Mouse (Mus musculus) MEL (cell line): ENCODE data around the gene Arnt2. TPM values are rescaled to one million over a fixed set of nuclear protein-coding genes. Genes with fewer than 3 reads are reported as not detected.

Experiments
- DNase-seq: peaks from one replicate; pipeline ENCODE4 v3.0.0; 2011; ENCODE audit warnings: low read depth, low spot score
- H3K27ac ChIP-seq: 2 replicates; pipeline ENCODE4 v1.5.1; 2012; ENCODE audit warnings: low read depth, mild to moderate bottlenecking, control low read depth, low read length, moderate library complexity; ENCODE audit not compliant: control insufficient read depth
- H3K27me3 ChIP-seq, 2 experiments: fragments of 150-350 bp in 1 of 2; sonication (generic) in 1 of 2; 2 replicates each; pipeline ENCODE4 v1.6.1; 2012; ENCODE audit warnings: low read length in 2 of 2, mild to moderate bottlenecking in 2 of 2, improper control_type of control experiment in 1 of 2, moderate library complexity in 1 of 2; ENCODE audit not compliant: insufficient read depth in 2 of 2, control insufficient read depth in 1 of 2
- H3K36me3 ChIP-seq, 2 experiments: 2 replicates each; pipeline ENCODE4 v1.6.1; 2012 to 2014; ENCODE audit warnings: low read length in 2 of 2, improper control_type of control experiment in 1 of 2, inconsistent platforms in 1 of 2, mild to moderate bottlenecking in 1 of 2; ENCODE audit not compliant: insufficient read depth in 2 of 2, control insufficient read depth in 1 of 2
- H3K4me1 ChIP-seq, 2 experiments: fragments of 150-350 bp in 1 of 2; sonication (generic) in 1 of 2; 2 replicates each; pipeline ENCODE4 v1.6.1; 2012; ENCODE audit warnings: low read length in 2 of 2, improper control_type of control experiment in 1 of 2, mild to moderate bottlenecking in 1 of 2; ENCODE audit not compliant: insufficient read depth in 2 of 2, control insufficient read depth in 1 of 2
- H3K4me3 ChIP-seq, 2 experiments: fragments of 150-350 bp in 1 of 2; sonication (generic) in 1 of 2; 2 replicates each; pipeline ENCODE4 v1.5.1; 2012; ENCODE audit warnings: low read depth in 2 of 2, low read length in 2 of 2, mild to moderate bottlenecking in 2 of 2, moderate library complexity in 2 of 2, control low read depth in 1 of 2, improper control_type of control experiment in 1 of 2; ENCODE audit not compliant: control insufficient read depth in 1 of 2, insufficient read depth in 1 of 2
- H3K79me2 ChIP-seq: 2 replicates; pipeline ENCODE4 v1.6.1; 2012; ENCODE audit warnings: mild to moderate bottlenecking, low read length, moderate library complexity; ENCODE audit not compliant: control insufficient read depth, poor library complexity, insufficient read depth
- H3K9ac ChIP-seq: 2 replicates; pipeline ENCODE4 v1.6.1; 2012; ENCODE audit warnings: low read depth, mild to moderate bottlenecking, control low read depth, low read length, moderate library complexity; ENCODE audit not compliant: control insufficient read depth, poor library complexity, severe bottlenecking
- H3K9me3 ChIP-seq: fragments of 150-350 bp; sonication (generic); replicated peaks from 2 replicates; pipeline ENCODE4 v1.6.1; 2012; ENCODE audit warnings: mild to moderate bottlenecking, low read length, improper control_type of control experiment, moderate library complexity; ENCODE audit not compliant: insufficient read depth
- BHLHE40 ChIP-seq: IDR thresholded peaks from 2 replicates; pipeline ENCODE4 v1.6.1; 2012; ENCODE audit warnings: low read depth, mild to moderate bottlenecking, inconsistent platforms, low read length, improper control_type of control experiment, borderline replicate concordance
- CHD2 ChIP-seq: IDR thresholded peaks from 2 replicates; pipeline ENCODE4 v1.6.1; 2011; ENCODE audit warnings: low read length, improper control_type of control experiment
- CTCF ChIP-seq, 3 experiments: IDR thresholded peaks in 2 of 3; conservative IDR thresholded peaks in 1 of 3; 2 replicates each; pipeline ENCODE4 v1.5.1; 2011 to 2012; ENCODE audit warnings: low read length in 3 of 3, low read depth in 2 of 3, mild to moderate bottlenecking in 2 of 3, improper control_type of control experiment in 1 of 3, inconsistent platforms in 1 of 3, mixed read lengths in 1 of 3, moderate library complexity in 1 of 3; ENCODE audit not compliant: control insufficient read depth in 1 of 3, insufficient read depth in 1 of 3, poor library complexity in 1 of 3, severe bottlenecking in 1 of 3
- E2F4 ChIP-seq: IDR thresholded peaks from 2 replicates; pipeline ENCODE4 v1.6.1; 2011; ENCODE audit warnings: low read depth, low read length, improper control_type of control experiment, borderline replicate concordance
- ELF1 ChIP-seq: IDR thresholded peaks from 2 replicates; pipeline ENCODE4 v1.6.1; 2014; ENCODE audit warnings: low read depth, mild to moderate bottlenecking, inconsistent platforms, low read length, improper control_type of control experiment, moderate library complexity
- ETS1 ChIP-seq: IDR thresholded peaks from 2 replicates; pipeline ENCODE4 v1.6.1; 2012; ENCODE audit warnings: low read depth, mild to moderate bottlenecking, inconsistent platforms, low read length, improper control_type of control experiment, moderate library complexity
- GABPA ChIP-seq: IDR thresholded peaks from 2 replicates; pipeline ENCODE4 v1.6.1; 2012; ENCODE audit warnings: low read depth, mild to moderate bottlenecking, inconsistent platforms, low read length, improper control_type of control experiment, moderate library complexity
- JUND ChIP-seq: IDR thresholded peaks from 2 replicates; pipeline ENCODE4 v1.6.1; 2011; ENCODE audit warnings: low read depth, mild to moderate bottlenecking, improper control_type of control experiment, low read length
- MAFK ChIP-seq: IDR thresholded peaks from 2 replicates; pipeline ENCODE4 v1.6.1; 2011; ENCODE audit warnings: low read depth, mild to moderate bottlenecking, low read length, improper control_type of control experiment, borderline replicate concordance
- MAX ChIP-seq: IDR thresholded peaks from 2 replicates; pipeline ENCODE4 v1.6.1; 2011; ENCODE audit warnings: low read length, improper control_type of control experiment
- MAZ ChIP-seq: IDR thresholded peaks from 2 replicates; pipeline ENCODE4 v1.6.1; 2012; ENCODE audit warnings: low read depth, mild to moderate bottlenecking, inconsistent platforms, low read length, improper control_type of control experiment
- MXI1 ChIP-seq: IDR thresholded peaks from 2 replicates; pipeline ENCODE4 v1.6.1; 2011; ENCODE audit warnings: mild to moderate bottlenecking, low read depth, low read length, improper control_type of control experiment
- MYB ChIP-seq: IDR thresholded peaks from 2 replicates; pipeline ENCODE4 v1.6.1; 2011; ENCODE audit warnings: mild to moderate bottlenecking, low read depth, low read length, improper control_type of control experiment
- MYC ChIP-seq: IDR thresholded peaks from 2 replicates; pipeline ENCODE4 v1.6.1; 2011; ENCODE audit warnings: low read depth, mild to moderate bottlenecking, low read length, improper control_type of control experiment, moderate library complexity
- NELFE ChIP-seq: IDR thresholded peaks from 2 replicates; pipeline ENCODE4 v1.6.1; 2011; ENCODE audit warnings: low read depth, low read length, improper control_type of control experiment
- NRF1 ChIP-seq: IDR thresholded peaks from 2 replicates; pipeline ENCODE4 v1.6.1; 2014; ENCODE audit warnings: low read depth, mild to moderate bottlenecking, inconsistent platforms, low read length, improper control_type of control experiment, moderate library complexity; ENCODE audit not compliant: poor library complexity, insufficient read depth, severe bottlenecking
- RAD21 ChIP-seq: IDR thresholded peaks from 2 replicates; pipeline ENCODE4 v1.6.1; 2011; ENCODE audit warnings: mild to moderate bottlenecking, low read depth, low read length, improper control_type of control experiment
- RCOR1 ChIP-seq: IDR thresholded peaks from 2 replicates; pipeline ENCODE4 v1.6.1; 2012; ENCODE audit warnings: low read depth, mild to moderate bottlenecking, inconsistent platforms, low read length, improper control_type of control experiment
- TAL1 ChIP-seq: IDR thresholded peaks from 2 replicates; pipeline ENCODE4 v1.6.1; 2012; ENCODE audit warnings: mild to moderate bottlenecking, inconsistent platforms, low read length, moderate library complexity, mixed read lengths
- TCF12 ChIP-seq: IDR thresholded peaks from 2 replicates; pipeline ENCODE4 v1.6.1; 2014; ENCODE audit warnings: low read depth, mild to moderate bottlenecking, inconsistent platforms, low read length, improper control_type of control experiment, moderate library complexity
- UBTF ChIP-seq: IDR thresholded peaks from 2 replicates; pipeline ENCODE4 v1.6.1; 2012; ENCODE audit warnings: low read depth, mild to moderate bottlenecking, inconsistent platforms, low read length, improper control_type of control experiment, moderate library complexity, borderline replicate concordance; ENCODE audit not compliant: insufficient read depth
- USF1 ChIP-seq: IDR thresholded peaks from 2 replicates; pipeline ENCODE4 v1.6.1; 2014; ENCODE audit warnings: low read depth, mild to moderate bottlenecking, inconsistent platforms, low read length, improper control_type of control experiment, moderate library complexity
- USF2 ChIP-seq, 2 experiments: IDR thresholded peaks; 2 replicates each; pipeline ENCODE4 v1.6.1; 2011 to 2012; ENCODE audit warnings: improper control_type of control experiment in 2 of 2, low read length in 2 of 2, borderline replicate concordance in 1 of 2, inconsistent platforms in 1 of 2, low read depth in 1 of 2, mild to moderate bottlenecking in 1 of 2; ENCODE audit not compliant: insufficient read depth in 1 of 2
- ZKSCAN1 ChIP-seq: IDR thresholded peaks from 2 replicates; pipeline ENCODE4 v1.6.1; 2012; ENCODE audit warnings: low read depth, mild to moderate bottlenecking, inconsistent platforms, low read length, improper control_type of control experiment, moderate library complexity
- ZMIZ1 ChIP-seq: IDR thresholded peaks from 2 replicates; pipeline ENCODE4 v1.6.1; 2012; ENCODE audit warnings: low read depth, mild to moderate bottlenecking, inconsistent platforms, low read length, improper control_type of control experiment, moderate library complexity
- ZNF384 ChIP-seq: IDR thresholded peaks from 2 replicates; pipeline ENCODE4 v1.6.1; 2012; ENCODE audit warnings: low read depth, mild to moderate bottlenecking, inconsistent platforms, low read length, improper control_type of control experiment
- polyA plus RNA-seq, 2 experiments: library from polyadenylated mRNA; stranded (reverse) in 1 of 2; unstranded in 1 of 2; fragments of >175 nt in 1 of 2; fragments of >200 nt in 1 of 2; gene quantifications; 2 replicates each; pipeline versions ENCODE4 v1.2.1 to v1.2.4; 2012; ENCODE audit warnings: low replicate concordance in 2 of 2, low read depth in 1 of 2; ENCODE audit not compliant: insufficient read length in 2 of 2, insufficient read depth in 1 of 2, missing spikeins in 1 of 2
- total RNA-seq: library from RNA; depleted of rRNA; stranded (reverse); fragments of 300-350 nt; gene quantifications from 2 replicates; pipeline ENCODE4 v1.2.3, GENCODE M21; 2012

The Arnt2 gene
- total and polyA plus RNA-seq, 3 experiments, result not detected

DNA sequence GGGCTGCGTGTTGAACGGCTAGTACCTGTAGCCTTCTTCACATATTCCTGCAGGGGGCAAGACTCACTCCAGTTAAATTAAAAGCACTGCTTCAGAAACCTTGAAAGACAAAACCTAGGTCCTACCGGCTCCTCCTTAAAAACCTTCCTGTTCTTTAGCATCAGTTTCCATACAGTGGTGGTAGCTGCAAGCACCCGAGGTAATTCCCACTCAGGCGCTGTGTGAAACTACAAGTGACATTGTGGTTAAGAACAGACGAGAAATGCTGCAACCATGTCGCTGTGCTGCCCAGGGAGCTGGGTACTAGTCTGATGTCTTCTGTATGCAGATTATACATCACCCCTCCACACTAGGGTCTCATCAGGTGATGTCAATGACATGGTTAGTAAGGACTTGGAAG, 25.9 kb downstream of the Arnt2 start:
- no peak overlapping the region for H3K4me3 ChIP-seq
- no peak overlapping the region for H3K27ac ChIP-seq
- H3K9ac ChIP-seq, result no peak overlapping the region
- H3K79me2 ChIP-seq, result no peaks in the 10 kb centered on the region
- no peak for DNase-seq
- H3K36me3 ChIP-seq, result no peaks in the 10 kb centered on the region
- H3K4me1 ChIP-seq, result no peaks in the 10 kb centered on the region
- H3K9me3 ChIP-seq, result no peaks in the 10 kb centered on the region
- H3K27me3 ChIP-seq, result no peaks in the 10 kb centered on the region
- TF ChIP-seq ZNF384 (no peak), E2F4 (no peak), ZKSCAN1 (no peak), UBTF (no peak), GABPA (no peak)

- H3K27ac ChIP-seq, result no peak overlapping the region
- H3K4me3 ChIP-seq, result no peak overlapping the region
- TF ChIP-seq ZMIZ1 (no peak), CTCF (IDR thresholded peaks at IDR 0.05 in 2 of 3, conservative IDR thresholded peaks at IDR 0.05 in 1 of 3; ENCODE audit: control insufficient read depth in 1 of 3, insufficient read depth in 1 of 3, low read depth in 2 of 3, low read length in 3 of 3, poor library complexity in 1 of 3, severe bottlenecking in 1 of 3) (no peak), JUND (no peak), MYC (no peak), USF1 (no peak), USF2 (IDR thresholded peaks at IDR 0.05; ENCODE audit: borderline replicate concordance in 1 of 2, insufficient read depth in 1 of 2, low read depth in 1 of 2, low read length in 2 of 2) (no peak), RCOR1 (no peak)
- DNase-seq, result no peak
- no peaks in the 10 kb centered on the region for H3K9me3 ChIP-seq
- H3K4me1 ChIP-seq, result no peaks in the 10 kb centered on the region
- H3K27me3 ChIP-seq, result no peaks in the 10 kb centered on the region
- no peaks in the 10 kb centered on the region for H3K36me3 ChIP-seq
- no peaks in the 10 kb centered on the region for H3K79me2 ChIP-seq
- H3K9ac ChIP-seq, result no peak overlapping the region
Measured at GRCm38 (mm10) chr7:84382346-84382745, 27.6 kb downstream of the Arnt2 start.

- Histone ChIP-seq H3K36me3 (no peaks in the 10 kb centered on the region), H3K27me3 (no peaks in the 10 kb centered on the region), H3K9me3 (no peaks in the 10 kb centered on the region), H3K27ac (no peak overlapping the region), H3K9ac (no peak overlapping the region), H3K4me1 (no peaks in the 10 kb centered on the region), H3K79me2 (no peaks in the 10 kb centered on the region), H3K4me3 (no peak overlapping the region)
- no peak for DNase-seq
- TF ChIP-seq USF1 (no peak), MAFK (no peak), ELF1 (no peak), MAZ (no peak), CTCF (IDR thresholded peaks at IDR 0.05 in 2 of 3, conservative IDR thresholded peaks at IDR 0.05 in 1 of 3; ENCODE audit: control insufficient read depth in 1 of 3, insufficient read depth in 1 of 3, low read depth in 2 of 3, low read length in 3 of 3, poor library complexity in 1 of 3, severe bottlenecking in 1 of 3) (no peak), RAD21 (no peak), E2F4 (no peak), NELFE (no peak), MYB (no peak), MXI1 (no peak), NRF1 (no peak), MAX (no peak), TCF12 (no peak), UBTF (no peak), BHLHE40 (no peak), RCOR1 (no peak), CHD2 (no peak), USF2 (IDR thresholded peaks at IDR 0.05; ENCODE audit: borderline replicate concordance in 1 of 2, insufficient read depth in 1 of 2, low read depth in 1 of 2, low read length in 2 of 2) (no peak), TAL1 (no peak), ETS1 (no peak)
Measured at GRCm38 (mm10) chr7:84380810-84381209, 29.2 kb downstream of the Arnt2 start.
